Mouse (Mus musculus) lung, postnatal 14 days (tissue): ENCODE results near the gene Zdhhc9.
"Not testable (repeated sequence)": the region's sequence is repeated elsewhere in the genome, so short reads cannot be mapped to it uniquely, and the experiment has no call there.

Source experiments
- DNase-seq: peaks from one replicate; pipeline ENCODE4 v3.0.0; 2021

Zdhhc9 gene

GRCm38 (mm10) chrX:48208519-48209185 lies at the start of gene Zdhhc9:
Zdhhc9 (minus strand) TSS chrX:48208878.
- peak; percentile 90 for DNase-seq

- no peak for DNase-seq
These were observed 48.3 kb upstream of the Zdhhc9 start for GRCm38 (mm10) chrX:48257011-48257410.

- peak; percentile 93 for DNase-seq
These were observed 47.9 kb upstream of the Zdhhc9 start, which contains the start of gene Utp14a for GRCm38 (mm10) chrX:48256468-48257007. Utp14a (plus strand) TSS chrX:48256862.

- DNase-seq: no peak
These were observed 47.3 kb upstream of the Zdhhc9 start for GRCm38 (mm10) chrX:48255830-48256428.

- peak; percentile 16 for DNase-seq
These were observed 25.7 kb upstream of the Zdhhc9 start for GRCm38 (mm10) chrX:48234417-48234816.

GRCm38 (mm10) chrX:48226225-48226624 lies 17.5 kb upstream of the Zdhhc9 start:
- no peak for DNase-seq

- DNase-seq: no peak
These were observed 14.0 kb upstream of the Zdhhc9 start for GRCm38 (mm10) chrX:48222706-48223105.

GRCm38 (mm10) chrX:48219468-48219867 lies 10.8 kb upstream of the Zdhhc9 start:
- DNase-seq: no peak

- not testable (repeated sequence) for DNase-seq
These were observed 1.1 kb upstream of the Zdhhc9 start for GRCm38 (mm10) chrX:48209746-48210145.

- DNase-seq: peak; percentile 15
These were observed 754 bp downstream of the Zdhhc9 start for GRCm38 (mm10) chrX:48207761-48208487.

GRCm38 (mm10) chrX:48204469-48204868 lies 4.2 kb downstream of the Zdhhc9 start:
- DNase-seq: no peak

GRCm38 (mm10) chrX:48203763-48204162 lies 4.9 kb downstream of the Zdhhc9 start:
- no peak for DNase-seq

GRCm38 (mm10) chrX:48202995-48203394 lies 5.7 kb downstream of the Zdhhc9 start:
- DNase-seq: no peak

GRCm38 (mm10) chrX:48202436-48202835 lies 6.2 kb downstream of the Zdhhc9 start:
- DNase-seq: no peak

GRCm38 (mm10) chrX:48201973-48202372 lies 6.7 kb downstream of the Zdhhc9 start:
- DNase-seq: no peak

GRCm38 (mm10) chrX:48200699-48201098 lies 8.0 kb downstream of the Zdhhc9 start:
- no peak for DNase-seq

- no peak for DNase-seq
These were observed 9.7 kb downstream of the Zdhhc9 start for GRCm38 (mm10) chrX:48199026-48199425.

- DNase-seq: no peak
These were observed 10.8 kb downstream of the Zdhhc9 start for GRCm38 (mm10) chrX:48197856-48198255.

- no peak for DNase-seq
These were observed 15.2 kb downstream of the Zdhhc9 start for GRCm38 (mm10) chrX:48193235-48194152.

- DNase-seq: no peak
These were observed 17.4 kb downstream of the Zdhhc9 start for GRCm38 (mm10) chrX:48191261-48191660.

- DNase-seq: no peak
These were observed 24.0 kb downstream of the Zdhhc9 start for GRCm38 (mm10) chrX:48184703-48185102.

- DNase-seq: no peak
These were observed 26.8 kb downstream of the Zdhhc9 start for GRCm38 (mm10) chrX:48181844-48182243.

- no peak for DNase-seq
These were observed 38.3 kb downstream of the Zdhhc9 start for GRCm38 (mm10) chrX:48170368-48170767.
